Mouse (Mus musculus) forebrain, embryonic 16.5 days (tissue): Measurements from ENCODE around the gene Gm21954. TPM values are rescaled to one million over a fixed set of nuclear protein-coding genes. Genes with fewer than 3 reads are reported as not detected.

Source experiments
- ATAC-seq: fragments of 200-750 bp; cut with Nextera tagmentation; 2 replicates; pipeline ENCODE4 v1.8.0; 2017; ENCODE audit warnings: mild to moderate bottlenecking, moderate library complexity
- H3K27ac ChIP-seq: fragments of 300-500 bp; sonication (generic); 2 replicates; pipeline ENCODE4 v1.5.1; 2014; ENCODE audit warnings: low read length, control low read depth
- H3K27me3 ChIP-seq: fragments of 300-500 bp; sonication (generic); replicated peaks from 2 replicates; pipeline ENCODE4 v1.6.1; 2014; ENCODE audit warnings: low read length; ENCODE audit not compliant: control insufficient read depth, insufficient read depth
- H3K36me3 ChIP-seq: fragments of 300-500 bp; sonication (generic); 2 replicates; pipeline ENCODE4 v1.6.1; 2014; ENCODE audit not compliant: control insufficient read depth, insufficient read depth
- H3K4me1 ChIP-seq: fragments of 300-500 bp; sonication (generic); replicated peaks from 2 replicates; pipeline ENCODE4 v1.6.1; 2014; ENCODE audit warnings: low read length; ENCODE audit not compliant: control insufficient read depth, insufficient read depth
- H3K4me2 ChIP-seq: fragments of 300-500 bp; sonication (generic); 2 replicates; pipeline ENCODE4 v1.6.1; 2014; ENCODE audit warnings: mild to moderate bottlenecking, low read length, control low read depth
- H3K4me3 ChIP-seq: fragments of 300-500 bp; sonication (generic); replicated peaks from 2 replicates; pipeline ENCODE4 v1.5.1; 2014; ENCODE audit warnings: mild to moderate bottlenecking, low read length, control low read depth
- H3K9ac ChIP-seq: fragments of 300-500 bp; sonication (generic); replicated peaks from 2 replicates; pipeline ENCODE4 v1.6.1; 2014; ENCODE audit warnings: low read depth, low read length, control low read depth
- H3K9me3 ChIP-seq: fragments of 300-500 bp; sonication (generic); 2 replicates; pipeline ENCODE4 v1.6.1; 2016; ENCODE audit warnings: low read length; ENCODE audit not compliant: control insufficient read depth
- WGBS: fragments of 180-500 bp; shearing (Covaris S2); extraction: QIAGEN DNeasy Blood & Tissue Kit; methylation state at CpG from one replicate; pipeline ENCODE4 v1.1.7; 2014; 5-methylcytosine and 5-hydroxymethylcytosine counted together
- polyA plus RNA-seq: library from polyadenylated mRNA; unstranded; fragments of >200 nt; fragmentation: Nextera tagmentation; extraction: Ambion mirVana; gene quantifications from 2 replicates; pipeline ENCODE4 v1.2.1, GENCODE M21; 2015

The Gm21954 gene
- polyA plus RNA-seq, 1 experiment from 2014 or later: not detected

- Histone ChIP-seq H3K9me3 (no peaks in the 10 kb centered on the region), H3K4me1 (peaks cover 14% of the 10 kb centered on the region), H3K27ac (no peak overlapping the region), H3K4me3 (no peak overlapping the region), H3K4me2 (no peak overlapping the region), H3K27me3 (no peaks in the 10 kb centered on the region), H3K36me3 (no peaks in the 10 kb centered on the region), H3K9ac (no peak overlapping the region)
- WGBS: 85% methylated on average over 14 of the region's 14 CpGs
- no peak for ATAC-seq
Measured at GRCm38 (mm10) chr3:55451035-55451434, 21.0 kb downstream of the Gm21954 start.

- Histone ChIP-seq H3K36me3 (no peaks in the 10 kb centered on the region; the same call in 1 of the 2 replicates), H3K4me1 (peaks cover 14% of the 10 kb centered on the region), H3K27ac (no peak overlapping the region), H3K27me3 (no peaks in the 10 kb centered on the region), H3K4me3 (no peak overlapping the region), H3K9me3 (no peaks in the 10 kb centered on the region), H3K9ac (no peak overlapping the region), H3K4me2 (no peak overlapping the region)
- ATAC-seq: no peak
- WGBS: 90% methylated on average over 2 of the region's 2 CpGs
Measured at GRCm38 (mm10) chr3:55449148-55449547, 22.9 kb downstream of the Gm21954 start.

- H3K27me3 ChIP-seq: no peaks in the 10 kb centered on the region
- H3K4me2 ChIP-seq: no peak overlapping the region
- no peak overlapping the region for H3K9ac ChIP-seq
- peak overlapping the region; percentile 64 for H3K27ac ChIP-seq
- no peak overlapping the region for H3K4me3 ChIP-seq
- no peaks in the 10 kb centered on the region; the same call in 1 of the 2 replicates for H3K36me3 ChIP-seq
- ATAC-seq: peak; percentile 95
- no peaks in the 10 kb centered on the region for H3K9me3 ChIP-seq
- H3K4me1 ChIP-seq: peaks cover 21% of the 10 kb centered on the region
- WGBS: 42% methylated on average over 5 of the region's 5 CpGs
Measured at GRCm38 (mm10) chr3:55447486-55448460, 24.2 kb downstream of the Gm21954 start.

GRCm38 (mm10) chr3:55446681-55447080 lies 25.3 kb downstream of the Gm21954 start:
- WGBS: 92% methylated on average over 7 of the region's 7 CpGs

GRCm38 (mm10) chr3:55443725-55444124 lies 28.3 kb downstream of the Gm21954 start:
- ATAC-seq: no peak
- no peaks in the 10 kb centered on the region; the same call in 1 of the 2 replicates for H3K36me3 ChIP-seq
- no peak overlapping the region for H3K4me2 ChIP-seq
- H3K9ac ChIP-seq: no peak overlapping the region
- 39% methylated on average over 2 of the region's 2 CpGs for WGBS
- H3K4me3 ChIP-seq: no peak overlapping the region
- H3K27ac ChIP-seq: no peak overlapping the region; the same call in 1 of the 2 replicates
- H3K9me3 ChIP-seq: no peaks in the 10 kb centered on the region
- no peaks in the 10 kb centered on the region for H3K27me3 ChIP-seq
- peaks cover 34% of the 10 kb centered on the region for H3K4me1 ChIP-seq

More at GRCm38 (mm10) chr3:55446681-55447080, 25.3 kb downstream of the Gm21954 start:
- Histone ChIP-seq H3K36me3 (no peaks in the 10 kb centered on the region; the same call in 1 of the 2 replicates), H3K4me3 (no peak overlapping the region), H3K9me3 (no peaks in the 10 kb centered on the region), H3K4me2 (no peak overlapping the region), H3K27me3 (no peaks in the 10 kb centered on the region), H3K9ac (no peak overlapping the region), H3K27ac (no peak overlapping the region), H3K4me1 (peaks cover 21% of the 10 kb centered on the region)
- no peak for ATAC-seq

GRCm38 (mm10) chr3:55443271-55443670 lies 28.7 kb downstream of the Gm21954 start:
- H3K4me1 ChIP-seq: peaks cover 34% of the 10 kb centered on the region
- H3K27me3 ChIP-seq: no peaks in the 10 kb centered on the region
- no peaks in the 10 kb centered on the region for H3K9me3 ChIP-seq
- no peak for ATAC-seq
- WGBS: 62% methylated on average over 8 of the region's 8 CpGs
- H3K9ac ChIP-seq: no peak overlapping the region
- H3K27ac ChIP-seq: peak overlapping the region; percentile 16; the same call in 1 of the 2 replicates
- no peak overlapping the region for H3K4me2 ChIP-seq
- H3K36me3 ChIP-seq: no peaks in the 10 kb centered on the region; the same call in 1 of the 2 replicates
- H3K4me3 ChIP-seq: no peak overlapping the region

- Histone ChIP-seq H3K4me1 (peaks cover 23% of the 10 kb centered on the region), H3K9me3 (no peaks in the 10 kb centered on the region), H3K36me3 (no peaks in the 10 kb centered on the region; the same call in 1 of the 2 replicates), H3K4me2 (no peak overlapping the region), H3K27me3 (no peaks in the 10 kb centered on the region), H3K27ac (no peak overlapping the region), H3K9ac (no peak overlapping the region), H3K4me3 (no peak overlapping the region)
- ATAC-seq: no peak
- WGBS: 75% methylated on average over 11 of the region's 11 CpGs
Measured at GRCm38 (mm10) chr3:55442012-55442645, 29.9 kb downstream of the Gm21954 start.

GRCm38 (mm10) chr3:55440342-55440741 lies 31.7 kb downstream of the Gm21954 start:
- no peak overlapping the region for H3K4me3 ChIP-seq
- H3K27me3 ChIP-seq: no peaks in the 10 kb centered on the region
- H3K4me1 ChIP-seq: peaks cover 21% of the 10 kb centered on the region
- ATAC-seq: peak; percentile 75
- WGBS: 45% methylated on average over 8 of the region's 8 CpGs
- H3K4me2 ChIP-seq: no peak overlapping the region
- H3K36me3 ChIP-seq: no peaks in the 10 kb centered on the region
- H3K9me3 ChIP-seq: no peaks in the 10 kb centered on the region
- H3K27ac ChIP-seq: peak overlapping the region; percentile 48
- no peak overlapping the region for H3K9ac ChIP-seq

- H3K27me3 ChIP-seq: no peaks in the 10 kb centered on the region
- no peak overlapping the region for H3K4me2 ChIP-seq
- no peak for ATAC-seq
- no peaks in the 10 kb centered on the region for H3K36me3 ChIP-seq
- H3K4me1 ChIP-seq: peaks cover 21% of the 10 kb centered on the region
- no peak overlapping the region for H3K9ac ChIP-seq
- H3K27ac ChIP-seq: no peak overlapping the region
- no peak overlapping the region for H3K4me3 ChIP-seq
- no peaks in the 10 kb centered on the region for H3K9me3 ChIP-seq
- WGBS: 81% methylated on average over 7 of the region's 7 CpGs
Measured at GRCm38 (mm10) chr3:55438824-55439446, 33.1 kb downstream of the Gm21954 start.
